Mouse (Mus musculus) bone marrow, adult 2 months (tissue): ENCODE results near the gene Lysmd3.

Experiments
- CTCF ChIP-seq: fragments of 200-500 bp; IDR thresholded peaks from 2 replicates; pipeline ENCODE4 v1.5.1; 2011; ENCODE audit warnings: low read length, control low read depth; ENCODE audit not compliant: control insufficient read depth, insufficient read depth
- POLR2A ChIP-seq: fragments of 200-500 bp; IDR thresholded peaks from 2 replicates; pipeline ENCODE4 v1.6.1; 2011; ENCODE audit warnings: low read depth, mild to moderate bottlenecking, control low read depth, low read length, borderline replicate concordance; ENCODE audit not compliant: control insufficient read depth

DNA sequence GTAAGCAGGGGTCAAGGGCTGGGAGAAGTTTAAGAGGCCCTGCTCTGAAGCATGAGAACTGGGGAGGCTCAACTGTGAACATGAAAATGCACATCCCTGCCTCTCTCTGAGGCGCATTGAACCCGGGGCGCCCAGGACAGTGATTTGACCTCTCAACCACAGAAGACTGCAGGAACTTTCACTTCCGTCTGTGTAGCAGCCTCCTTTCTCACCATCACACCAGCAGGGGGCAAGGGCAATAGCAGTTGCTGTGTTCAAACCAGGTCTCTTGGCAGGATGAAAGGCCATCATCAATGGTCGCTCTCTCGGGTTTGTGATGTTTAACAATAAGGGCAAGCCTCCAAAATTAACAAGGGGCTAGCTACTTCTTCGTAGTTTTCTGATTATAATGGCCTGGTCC lies 45.7 kb downstream of the Lysmd3 start:
- TF ChIP-seq POLR2A (no peak), CTCF (no peak; the same call in 1 of the 2 replicates)
